Mouse (Mus musculus) forebrain, embryonic 12.5 days (tissue): Measurements from ENCODE around the gene 2200002J24Rik. TPM values are rescaled to one million over a fixed set of nuclear protein-coding genes. Genes with fewer than 3 reads are reported as not detected.
A peak's percentile ranks its signal among the peaks of the same experiment; 100 is the strongest.

Experiments
- ATAC-seq: fragments of 200-750 bp; cut with Nextera tagmentation; 2 replicates; pipeline ENCODE4 v1.8.0; 2017; ENCODE audit warnings: moderate TSS enrichment; ENCODE audit not compliant: low FRiP score
- H3K27ac ChIP-seq: fragments of 300-500 bp; sonication (generic); 2 replicates; pipeline ENCODE4 v1.5.1; 2016; ENCODE audit warnings: mild to moderate bottlenecking
- H3K27me3 ChIP-seq: fragments of 300-500 bp; sonication (generic); 2 replicates; pipeline ENCODE4 v1.6.1; 2016; ENCODE audit warnings: mild to moderate bottlenecking
- H3K36me3 ChIP-seq: fragments of 300-500 bp; sonication (generic); replicated peaks from 2 replicates; pipeline ENCODE4 v1.6.1; 2016; ENCODE audit warnings: mild to moderate bottlenecking
- H3K4me1 ChIP-seq: fragments of 300-500 bp; sonication (generic); 2 replicates; pipeline ENCODE4 v1.6.1; 2016
- H3K4me2 ChIP-seq: fragments of 300-500 bp; sonication (generic); 2 replicates; pipeline ENCODE4 v1.6.1; 2016; ENCODE audit warnings: mild to moderate bottlenecking, moderate library complexity
- H3K4me3 ChIP-seq: fragments of 300-500 bp; sonication (generic); replicated peaks from 2 replicates; pipeline ENCODE4 v1.5.1; 2016; ENCODE audit warnings: mild to moderate bottlenecking
- H3K9ac ChIP-seq: fragments of 300-500 bp; sonication (generic); 2 replicates; pipeline ENCODE4 v1.6.1; 2016; ENCODE audit warnings: mild to moderate bottlenecking
- H3K9me3 ChIP-seq: fragments of 300-500 bp; sonication (generic); 2 replicates; pipeline ENCODE4 v1.6.1; 2016
- WGBS: fragments of 180-500 bp; shearing (Covaris S2); methylation state at CpG from one replicate; pipeline ENCODE4 v1.1.7; 2016; 5-methylcytosine and 5-hydroxymethylcytosine counted together
- polyA plus RNA-seq: library from polyadenylated mRNA; unstranded; fragments of >200 nt; fragmentation: Nextera tagmentation; extraction: Ambion mirVana; gene quantifications from 2 replicates; pipeline ENCODE4 v1.2.1, GENCODE M21; 2016

The 2200002J24Rik gene
- polyA plus RNA-seq, 1 experiment from 2014 or later = 0.33 TPM

DNA sequence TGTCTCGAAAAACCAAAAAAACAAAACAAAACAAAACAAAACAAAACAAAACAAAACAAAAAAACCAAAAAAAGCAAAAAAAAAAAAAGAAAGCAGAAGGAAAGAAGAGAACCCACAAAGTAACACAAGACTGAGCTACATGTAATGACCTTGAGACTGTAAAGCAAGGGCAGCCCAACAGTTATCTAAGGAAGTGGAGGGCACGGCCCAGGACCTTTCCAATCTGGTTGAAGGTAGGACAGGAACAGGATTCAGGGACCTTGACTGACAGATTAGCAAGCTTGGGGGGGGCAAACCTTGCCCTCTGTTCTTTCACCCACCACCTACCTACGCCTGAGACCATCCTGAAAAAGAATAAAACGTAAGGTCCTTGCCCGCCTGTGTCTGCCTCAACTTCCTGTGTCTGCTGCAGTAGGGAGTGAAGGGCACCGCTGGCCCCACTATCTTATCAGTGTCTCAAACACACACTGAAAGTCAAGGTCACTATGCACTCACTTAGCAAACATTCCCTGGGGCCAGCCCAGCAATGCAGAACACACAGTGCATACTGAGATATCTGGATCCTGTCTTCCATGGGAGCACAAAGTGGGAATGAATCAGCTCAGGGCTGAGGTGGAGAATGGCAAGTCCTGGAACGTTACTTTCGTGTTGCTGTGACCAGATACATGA is 7.6 kb downstream of the 2200002J24Rik start:
- WGBS = 78% methylated on average over 8 of the region's 8 CpGs

DNA sequence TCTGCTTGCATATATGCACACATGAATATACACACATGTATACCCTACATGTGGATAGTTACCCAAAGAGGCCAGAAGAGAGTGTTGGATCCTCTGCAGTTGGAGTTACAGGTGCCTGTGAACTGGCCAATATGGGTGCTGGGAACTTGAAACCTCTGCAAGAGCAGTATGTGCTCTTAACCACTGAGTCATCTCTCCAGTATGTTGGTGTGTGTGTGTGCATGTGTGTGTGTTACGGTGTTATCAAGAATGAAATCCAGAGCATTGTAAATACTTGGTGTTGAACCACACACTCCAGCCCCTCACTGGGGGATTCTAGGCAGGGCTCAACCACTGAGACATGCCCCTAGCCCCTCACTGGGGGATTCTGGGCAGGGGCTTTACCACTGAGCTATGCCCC is 8.7 kb downstream of the 2200002J24Rik start:
- no peaks in the 10 kb centered on the region for H3K36me3 ChIP-seq
- ATAC-seq = no peak
- H3K27me3 ChIP-seq = peaks cover 15% of the 10 kb centered on the region
- H3K4me3 ChIP-seq = no peak overlapping the region
- H3K4me2 ChIP-seq = no peak overlapping the region
- no peaks in the 10 kb centered on the region for H3K4me1 ChIP-seq
- H3K27ac ChIP-seq = no peak overlapping the region
- H3K9ac ChIP-seq = no peak overlapping the region
- no peaks in the 10 kb centered on the region for H3K9me3 ChIP-seq
- WGBS = 91% methylated on average over 1 of the region's 1 CpGs

More for the DNA sequence above, 7.6 kb downstream of the 2200002J24Rik start:
- H3K36me3 ChIP-seq = no peaks in the 10 kb centered on the region
- H3K4me1 ChIP-seq = no peaks in the 10 kb centered on the region
- H3K27ac ChIP-seq = no peak overlapping the region
- peaks cover 12% of the 10 kb centered on the region for H3K27me3 ChIP-seq
- H3K4me2 ChIP-seq = no peak overlapping the region
- no peak for ATAC-seq
- no peaks in the 10 kb centered on the region for H3K9me3 ChIP-seq
- no peak overlapping the region for H3K9ac ChIP-seq
- H3K4me3 ChIP-seq = no peak overlapping the region

DNA sequence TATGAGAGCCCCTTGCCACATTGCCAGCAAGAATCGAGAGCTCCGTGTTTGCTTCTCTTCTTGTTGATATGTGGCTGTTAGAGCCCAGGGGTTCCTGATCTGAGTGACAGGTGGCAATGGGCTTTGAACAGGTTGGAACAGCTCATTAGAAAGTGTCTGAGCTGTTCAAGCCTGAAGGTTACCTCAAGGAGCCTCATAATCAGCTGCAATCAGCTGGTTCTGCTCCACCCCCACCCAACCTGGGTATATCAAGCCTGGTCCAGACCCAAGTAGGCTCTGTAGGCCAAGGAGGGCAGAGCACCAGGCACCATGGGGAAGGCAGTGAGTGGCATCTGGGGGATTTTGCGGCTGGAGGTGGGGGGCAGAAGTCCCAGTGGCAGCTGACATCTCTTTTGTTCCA is 13.2 kb downstream of the 2200002J24Rik start, which contains the start of gene Atp4a:
Atp4a (plus strand) TSS at position 268 of the 400 bp plus-strand sequence.
- H3K4me2 ChIP-seq = no peak within 1 kb of the TSS
- no peaks in the 10 kb centered on the region for H3K9me3 ChIP-seq
- H3K4me3 ChIP-seq = no peak within 1 kb of the TSS
- H3K4me1 ChIP-seq = no peaks in the 10 kb centered on the region
- WGBS = 81% methylated on average over 3 of the region's 3 CpGs
- ATAC-seq = no peak
- no peak within 1 kb of the TSS for H3K27ac ChIP-seq
- no peak within 1 kb of the TSS for H3K9ac ChIP-seq
- peaks cover 40% of the 10 kb centered on the region for H3K27me3 ChIP-seq
- H3K36me3 ChIP-seq = no peaks in the 10 kb centered on the region

DNA sequence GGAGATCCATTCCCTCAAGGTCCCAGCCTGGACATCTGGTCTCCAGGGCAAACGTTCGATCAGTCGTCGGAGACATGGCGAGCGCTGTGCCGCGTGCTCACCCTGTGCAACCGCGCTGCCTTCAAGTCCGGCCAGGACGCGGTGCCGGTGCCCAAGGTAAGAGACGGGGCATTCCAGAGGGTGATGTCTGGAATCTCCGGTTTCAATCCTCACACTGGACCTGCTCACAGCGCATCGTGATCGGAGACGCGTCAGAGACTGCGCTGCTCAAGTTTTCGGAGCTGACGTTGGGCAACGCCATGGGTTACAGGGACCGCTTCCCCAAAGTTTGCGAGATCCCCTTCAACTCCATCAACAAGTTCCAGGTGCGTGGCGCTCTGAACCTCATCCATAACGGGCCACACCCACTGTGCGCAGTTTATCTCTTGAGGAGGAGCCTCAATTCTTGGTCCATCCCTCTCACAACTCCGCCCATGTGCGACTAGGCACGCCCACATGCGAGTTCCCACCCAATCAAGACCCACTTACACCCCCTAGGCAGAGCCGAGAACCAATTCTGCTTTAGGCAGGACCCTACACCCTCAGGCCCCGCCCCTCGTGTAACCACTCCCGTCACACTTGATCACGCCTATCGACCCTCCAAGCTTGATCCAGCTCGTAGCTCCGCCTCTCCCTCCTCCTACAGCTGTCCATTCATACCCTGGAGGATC is 18.4 kb downstream of the 2200002J24Rik start:
- H3K27ac ChIP-seq = no peak overlapping the region
- peaks cover 35% of the 10 kb centered on the region for H3K27me3 ChIP-seq
- H3K9ac ChIP-seq = peak overlapping the region; percentile 45; the same call in 1 of the 2 replicates

DNA sequence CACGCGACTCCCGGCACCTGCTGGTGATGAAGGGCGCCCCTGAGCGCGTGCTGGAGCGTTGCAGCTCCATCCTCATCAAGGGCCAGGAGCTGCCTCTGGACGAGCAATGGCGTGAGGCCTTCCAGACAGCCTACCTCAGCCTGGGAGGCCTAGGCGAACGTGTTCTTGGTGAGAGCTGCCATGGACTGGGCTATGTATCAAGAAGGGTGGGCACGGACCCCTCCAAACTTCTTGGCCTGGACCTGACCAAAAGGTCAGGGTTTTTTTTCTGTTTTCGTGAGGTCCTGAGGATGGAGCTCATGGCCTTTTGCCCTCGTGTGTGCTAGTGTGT is 19.0 kb downstream of the 2200002J24Rik start:
- Histone ChIP-seq H3K9ac (peak overlapping the region; percentile 45; the same call in 1 of the 2 replicates), H3K4me3 (peak overlapping the region; percentile 34), H3K9me3 (no peaks in the 10 kb centered on the region), H3K4me2 (peak overlapping the region; percentile 57), H3K27ac (no peak overlapping the region), H3K36me3 (no peaks in the 10 kb centered on the region), H3K4me1 (peaks cover 10% of the 10 kb centered on the region), H3K27me3 (peaks cover 32% of the 10 kb centered on the region)
- WGBS = 10% methylated on average over 14 of the region's 14 CpGs
- ATAC-seq = no peak; the same call in 1 of the 2 replicates

More for the DNA sequence above, 18.4 kb downstream of the 2200002J24Rik start:
- Histone ChIP-seq H3K36me3 (no peaks in the 10 kb centered on the region), H3K4me2 (peak overlapping the region; percentile 57), H3K4me1 (peaks cover 10% of the 10 kb centered on the region), H3K4me3 (peak overlapping the region; percentile 34), H3K9me3 (no peaks in the 10 kb centered on the region)
- WGBS = 3% methylated on average over 43 of the region's 43 CpGs
- ATAC-seq = peak; percentile 96

DNA sequence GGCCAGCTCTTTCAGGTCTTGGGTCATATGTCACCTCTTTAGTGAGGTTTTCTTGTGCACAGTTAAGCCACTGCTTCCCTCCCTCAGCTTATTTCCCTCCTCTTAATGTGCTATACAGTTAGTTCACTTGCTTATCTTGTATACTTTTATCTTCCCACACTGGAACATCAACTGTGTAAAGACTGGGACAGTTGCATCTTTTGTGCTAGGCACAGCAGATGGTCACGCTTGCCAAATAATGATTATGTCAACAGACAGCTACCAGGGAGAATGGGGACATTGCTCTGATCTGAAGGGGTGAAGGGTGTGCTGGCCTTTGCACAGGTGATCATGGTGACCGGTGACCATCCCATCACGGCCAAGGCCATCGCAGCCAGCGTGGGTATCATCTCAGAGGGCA is 20.9 kb downstream of the 2200002J24Rik start:
- H3K27ac ChIP-seq = no peak overlapping the region
- H3K4me1 ChIP-seq = peaks cover 10% of the 10 kb centered on the region
- H3K36me3 ChIP-seq = no peaks in the 10 kb centered on the region
- H3K4me3 ChIP-seq = no peak overlapping the region
- no peaks in the 10 kb centered on the region for H3K9me3 ChIP-seq
- H3K4me2 ChIP-seq = no peak overlapping the region
- 93% methylated on average over 5 of the region's 5 CpGs for WGBS
- peaks cover 29% of the 10 kb centered on the region for H3K27me3 ChIP-seq
- no peak for ATAC-seq
- no peak overlapping the region for H3K9ac ChIP-seq

DNA sequence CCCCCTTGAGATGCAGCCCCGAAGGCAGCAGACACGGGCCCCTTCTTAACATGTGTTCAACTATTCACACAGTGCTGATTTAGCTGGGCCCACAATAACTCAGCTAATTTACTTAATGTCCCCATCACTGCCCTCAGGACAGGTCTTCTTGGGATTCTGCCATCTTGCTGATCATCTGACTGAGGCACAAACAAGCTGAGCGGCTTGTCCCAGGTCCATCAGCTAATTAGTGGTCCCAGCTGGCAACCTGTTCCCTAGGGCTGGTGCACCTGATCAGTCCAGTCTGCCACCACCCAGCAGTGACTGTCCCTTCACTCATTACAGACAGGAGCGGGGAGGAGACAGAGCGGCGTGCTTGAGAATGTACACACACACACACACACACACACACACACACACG is 22.6 kb downstream of the 2200002J24Rik start:
- no peak overlapping the region for H3K9ac ChIP-seq
- peaks cover 13% of the 10 kb centered on the region for H3K27me3 ChIP-seq
- peaks cover 6% of the 10 kb centered on the region; the same call in 1 of the 2 replicates for H3K36me3 ChIP-seq
- H3K27ac ChIP-seq = 0 out of 2 replicates have a peak overlapping the region, but pooled peaks have one; percentile 19
- H3K4me1 ChIP-seq = peaks cover 10% of the 10 kb centered on the region
- ATAC-seq = no peak
- no peak overlapping the region for H3K4me3 ChIP-seq
- H3K9me3 ChIP-seq = no peaks in the 10 kb centered on the region
- H3K4me2 ChIP-seq = no peak overlapping the region
- WGBS = 84% methylated on average over 7 of the region's 7 CpGs

DNA sequence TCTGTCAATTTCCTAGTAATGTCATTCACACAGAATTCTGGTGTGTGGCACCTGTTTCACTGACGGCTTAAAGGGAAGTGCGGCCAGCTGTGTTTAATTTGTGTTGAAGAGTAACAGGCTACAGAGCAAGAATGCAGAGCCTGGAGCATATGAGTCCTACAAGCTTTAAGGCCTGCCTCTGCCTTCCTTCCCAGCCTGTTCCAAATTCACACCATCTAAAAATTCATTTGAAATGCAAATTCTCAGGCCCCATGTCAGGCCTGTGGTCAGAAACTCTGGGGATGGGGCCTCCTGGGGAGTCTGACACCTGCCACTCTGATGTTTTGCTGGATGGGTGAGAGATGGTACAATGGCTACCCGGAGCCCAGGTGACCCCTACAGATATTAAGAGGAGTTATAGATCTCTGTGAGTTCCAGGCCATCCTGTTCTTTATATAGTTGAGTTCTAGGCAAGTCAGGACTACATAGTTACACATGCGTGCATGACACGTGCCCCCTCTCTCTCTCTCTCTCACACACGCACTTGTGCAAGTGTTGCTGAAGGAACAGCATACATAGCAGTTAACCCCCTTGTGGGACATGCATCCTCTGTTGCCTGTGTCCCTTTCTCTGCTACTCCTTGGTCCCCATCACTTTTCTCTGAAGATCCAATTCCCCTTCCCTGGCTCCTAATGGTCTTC is 24.7 kb downstream of the 2200002J24Rik start:
- Histone ChIP-seq H3K36me3 (peaks cover 19% of the 10 kb centered on the region; the same call in 1 of the 2 replicates), H3K9me3 (no peaks in the 10 kb centered on the region), H3K4me3 (no peak overlapping the region), H3K4me1 (peaks cover 8% of the 10 kb centered on the region), H3K27me3 (no peaks in the 10 kb centered on the region), H3K27ac (no peak overlapping the region), H3K4me2 (no peak overlapping the region), H3K9ac (no peak overlapping the region)
- no peak for ATAC-seq
- 75% methylated on average over 6 of the region's 6 CpGs for WGBS

DNA sequence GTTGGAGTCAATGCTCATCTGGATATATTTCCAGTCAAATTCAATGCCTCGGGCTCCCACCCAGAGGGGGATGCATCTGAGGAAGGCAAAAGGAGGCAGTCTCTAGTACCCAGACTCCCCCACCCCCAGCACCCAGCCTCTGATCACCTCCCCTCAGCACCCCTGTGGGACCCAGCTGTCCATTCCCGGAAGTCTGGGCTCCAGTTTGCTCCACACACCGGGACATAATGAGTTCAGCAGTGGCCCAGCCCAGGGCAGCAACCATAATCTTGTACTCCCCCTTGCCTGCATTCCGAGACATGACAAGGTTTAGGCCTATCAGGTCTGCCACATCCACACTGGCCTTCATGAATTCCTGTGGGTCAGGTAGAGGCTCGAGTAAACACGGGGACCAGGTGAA is 29.5 kb downstream of the 2200002J24Rik start:
- WGBS = 79% methylated on average over 6 of the region's 6 CpGs
- peaks cover 26% of the 10 kb centered on the region for H3K4me1 ChIP-seq
- no peak overlapping the region for H3K27ac ChIP-seq
- H3K27me3 ChIP-seq = no peaks in the 10 kb centered on the region
- H3K9ac ChIP-seq = peak overlapping the region; percentile 69
- H3K4me3 ChIP-seq = peak overlapping the region; percentile 61; the same call in 1 of the 2 replicates
- H3K36me3 ChIP-seq = peaks cover 34% of the 10 kb centered on the region
- no peaks in the 10 kb centered on the region for H3K9me3 ChIP-seq
- peak overlapping the region; percentile 70 for H3K4me2 ChIP-seq
- ATAC-seq = no peak

DNA sequence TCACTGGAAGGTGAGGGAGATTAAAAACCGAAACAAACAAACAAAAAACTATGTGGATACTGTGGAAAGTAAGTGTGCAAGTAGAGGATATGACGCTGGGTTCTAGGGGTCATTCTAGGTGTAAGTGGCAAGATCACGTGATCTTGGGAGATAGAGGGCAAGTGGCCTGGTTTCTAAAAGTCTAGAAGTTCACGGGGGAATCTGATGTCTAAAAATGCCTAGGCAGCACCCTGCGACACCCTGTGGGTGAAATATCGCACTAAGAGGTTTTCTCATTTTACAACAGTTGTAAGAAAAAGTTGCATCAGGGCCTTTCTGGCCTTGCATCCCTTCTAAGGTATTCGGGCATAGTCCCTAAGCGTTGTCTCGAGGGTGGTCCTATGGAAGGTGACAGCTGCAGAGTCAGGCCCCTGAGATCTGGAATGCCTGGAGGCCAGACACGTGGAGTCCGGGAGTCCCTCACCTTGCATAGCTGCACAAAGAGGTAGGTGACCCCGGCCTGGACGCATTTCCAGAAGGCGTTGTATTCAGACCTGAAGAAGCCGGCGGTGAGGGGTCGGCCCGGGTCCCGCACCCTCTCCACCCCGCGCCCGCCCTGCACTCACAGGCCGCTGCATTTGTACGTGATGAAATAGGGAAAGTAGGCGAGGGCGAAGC is 30.1 kb downstream of the 2200002J24Rik start:
- H3K27ac ChIP-seq = peak overlapping the region; percentile 91
- peak overlapping the region; percentile 61 for H3K4me3 ChIP-seq
- H3K4me2 ChIP-seq = peak overlapping the region; percentile 70
- H3K9me3 ChIP-seq = no peaks in the 10 kb centered on the region
- H3K9ac ChIP-seq = peak overlapping the region; percentile 69
- ATAC-seq = no peak; the same call in 1 of the 2 replicates
- H3K4me1 ChIP-seq = peaks cover 26% of the 10 kb centered on the region
- no peaks in the 10 kb centered on the region for H3K27me3 ChIP-seq
- H3K36me3 ChIP-seq = peaks cover 41% of the 10 kb centered on the region
- WGBS = 9% methylated on average over 26 of the region's 26 CpGs

DNA sequence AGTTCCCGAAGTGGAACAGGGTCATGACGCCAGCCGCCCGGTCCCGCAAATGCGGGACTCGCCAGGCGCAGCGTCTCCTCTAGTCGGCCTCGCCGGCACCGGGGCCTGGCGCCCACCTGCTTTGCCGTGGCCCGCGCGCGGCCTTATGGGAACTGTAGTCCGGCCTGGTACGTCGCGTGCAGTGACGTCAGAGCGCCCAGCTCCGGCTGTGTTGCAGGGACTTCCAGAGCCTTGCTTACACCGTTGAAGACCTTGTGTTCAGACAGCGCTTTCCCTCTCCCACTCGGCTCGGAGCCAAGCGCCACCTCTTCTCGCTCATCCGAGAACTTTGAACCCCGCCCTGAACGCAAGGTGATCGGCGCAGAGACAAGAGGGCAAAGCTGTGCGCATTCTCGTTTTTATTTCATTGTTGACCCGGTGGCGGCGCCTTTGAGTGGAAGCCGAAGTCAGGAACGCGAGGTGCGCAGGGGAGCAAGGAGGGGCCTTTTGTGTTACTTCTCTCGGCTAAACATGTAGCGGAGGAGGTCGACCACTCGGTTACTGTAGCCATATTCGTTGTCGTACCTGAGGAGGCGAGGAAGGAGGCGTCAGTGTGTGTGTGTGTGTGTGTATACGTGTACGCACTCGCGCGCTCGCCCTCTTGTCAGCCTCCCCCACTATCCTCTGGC is 30.8 kb downstream of the 2200002J24Rik start, which contains the start of gene Tmem147:
Tmem147 (minus strand) TSS at position 145 of the 668 bp plus-strand sequence.
- peak; percentile 98 for ATAC-seq
- H3K27me3 ChIP-seq = no peaks in the 10 kb centered on the region
- peak within 1 kb of the TSS; percentile 70 for H3K4me2 ChIP-seq
- H3K4me1 ChIP-seq = peaks cover 26% of the 10 kb centered on the region
- H3K9me3 ChIP-seq = no peaks in the 10 kb centered on the region
- peak within 1 kb of the TSS; percentile 69 for H3K9ac ChIP-seq
- H3K27ac ChIP-seq = peak within 1 kb of the TSS; percentile 91
- WGBS = under 1% methylated on average over 60 of the region's 60 CpGs
- H3K4me3 ChIP-seq = peak within 1 kb of the TSS; percentile 61
- H3K36me3 ChIP-seq = peaks cover 45% of the 10 kb centered on the region
